Mouse (Mus musculus) heart, adult 2 months (tissue): ENCODE measurements around the gene Usp22.

Experiments used
- CTCF ChIP-seq: fragments of 200-600 bp; IDR thresholded peaks from 2 replicates; pipeline ENCODE4 v1.8.1; 2022; ENCODE audit warnings: antibody characterized with exemption, mild to moderate bottlenecking, moderate library complexity
- POLR2A ChIP-seq: fragments of 200-500 bp; IDR thresholded peaks from 2 replicates; pipeline ENCODE4 v1.6.1; 2011; ENCODE audit warnings: mild to moderate bottlenecking, low read depth, low read length, control low read depth; ENCODE audit not compliant: insufficient read depth

DNA sequence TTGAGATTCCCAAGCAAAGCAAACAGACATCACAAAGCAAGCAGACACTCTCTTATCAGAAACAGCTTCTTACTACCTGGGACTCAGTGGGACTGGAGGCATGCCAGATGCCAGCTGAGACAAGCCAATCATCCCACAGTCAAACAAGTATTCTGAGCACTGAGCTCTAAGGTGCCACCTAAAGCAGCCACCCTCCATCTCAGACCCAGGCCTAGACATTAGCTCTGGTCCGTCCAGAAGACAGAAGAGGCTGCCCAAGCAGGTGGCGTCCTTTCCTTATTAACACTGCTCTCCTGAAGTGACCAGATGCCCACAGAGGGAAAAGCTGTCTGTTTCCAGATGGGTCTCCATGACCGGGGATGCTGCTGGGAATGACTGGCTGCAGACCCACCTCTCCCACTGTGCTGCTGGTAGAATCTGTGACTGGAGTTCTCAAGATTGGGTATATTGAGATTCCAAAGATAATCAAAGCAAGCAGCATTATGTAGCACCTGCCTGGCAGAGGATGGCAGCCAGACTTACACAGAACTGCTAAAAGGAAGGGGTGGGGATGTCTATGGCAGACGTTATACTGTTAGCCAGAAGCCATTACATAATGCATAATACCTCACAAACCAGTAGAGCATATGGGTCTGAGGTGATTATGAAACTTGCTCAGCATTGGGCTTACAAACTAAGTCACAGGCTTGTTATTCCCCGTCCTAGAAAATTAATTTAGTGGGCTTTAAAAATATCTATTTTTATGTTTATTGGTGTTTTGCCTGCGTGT lies 24.4 kb downstream of the Usp22 start:
- no peak for TF ChIP-seq POLR2A
- no peak for TF ChIP-seq CTCF
